Mouse (Mus musculus): Measurements from ENCODE around the gene Zfp457. TPM values are rescaled to one million over a fixed set of nuclear protein-coding genes. Genes with fewer than 3 reads are reported as not detected.

The Zfp457 gene
- polyA plus RNA-seq, 1 experiment: 0.10 TPM

GRCm38 (mm10) chr13:67268568-67269369 lies 37.5 kb downstream of the Zfp457 start:
- TF ChIP-seq SRF (IDR thresholded peaks at IDR 0.05; ENCODE audit: control insufficient read depth, insufficient read length, low read depth): no peak
- TF ChIP-seq MAX (IDR thresholded peaks at IDR 0.05; ENCODE audit: low read depth): no peak
- TF ChIP-seq CEBPB (IDR thresholded peaks at IDR 0.05; ENCODE audit: insufficient read depth, poor library complexity, severe bottlenecking): no peak
- no peak for TF ChIP-seq MYOD1 (IDR thresholded peaks at IDR 0.05; ENCODE audit: control insufficient read depth in 1 of 3, insufficient read length in 2 of 3, low read depth in 2 of 3)
- TF ChIP-seq E2F4 (IDR thresholded peaks at IDR 0.05; ENCODE audit: insufficient read depth): no peak
- TF ChIP-seq POLR2A (IDR thresholded peaks at IDR 0.05; ENCODE audit: insufficient read length, low read depth): no peak
- no peak for TF ChIP-seq MYOG (IDR thresholded peaks at IDR 0.05; ENCODE audit: control insufficient read depth in 1 of 3, insufficient read depth in 1 of 3, insufficient read length in 2 of 3, low read depth in 2 of 3)
- no peak for TF ChIP-seq TCF12 (IDR thresholded peaks at IDR 0.05; ENCODE audit: insufficient read depth, poor library complexity, severe bottlenecking)
- TF ChIP-seq POLR2AphosphoS2 (IDR thresholded peaks at IDR 0.05; ENCODE audit: insufficient read length, low read depth): no peak
- TF ChIP-seq USF1 (IDR thresholded peaks at IDR 0.05; ENCODE audit: low read depth): no peak
- no peak for TF ChIP-seq TCF3 (IDR thresholded peaks at IDR 0.05; ENCODE audit: insufficient read length, low read depth)
- no peak for TF ChIP-seq REST (IDR thresholded peaks at IDR 0.05; ENCODE audit: insufficient read depth, insufficient read length)
- no peaks in the 10 kb centered on the region for H3K36me3 ChIP-seq (ENCODE audit: control insufficient read depth, insufficient read depth)
- H3K27me3 ChIP-seq (ENCODE audit: control insufficient read depth, insufficient read depth, insufficient read length): no peaks in the 10 kb centered on the region
- peak overlapping the region; percentile 51 for H3K4me3 ChIP-seq
- peak overlapping the region; percentile 33 for H3ac ChIP-seq (ENCODE audit: control insufficient read depth, insufficient read length)
- peak overlapping the region; percentile 92 for H3K4me2 ChIP-seq (ENCODE audit: low read depth)
- H3K79me2 ChIP-seq (ENCODE audit: control insufficient read depth, insufficient read depth): no peaks in the 10 kb centered on the region

Other genes with a start within 250 kb of the Zfp457 start
- 0.19 TPM for gene Zfp712, start 245.3 kb downstream of the Zfp457 start, polyA plus RNA-seq (2012; fragmentation: generic; extraction: Trizol)
- gene Zfp708, start 208.5 kb downstream of the Zfp457 start, polyA plus RNA-seq (2012; fragmentation: generic; extraction: Trizol): 0.11 TPM
- 0.94 TPM for gene Gm28557, start 197.9 kb downstream of the Zfp457 start, polyA plus RNA-seq (2012; fragmentation: generic; extraction: Trizol)
- 0.19 TPM for gene Rslcan18, start 190.2 kb downstream of the Zfp457 start, polyA plus RNA-seq (2012; fragmentation: generic; extraction: Trizol)
- 0.59 TPM for gene Zfp759, start 184.8 kb downstream of the Zfp457 start, polyA plus RNA-seq (2012; fragmentation: generic; extraction: Trizol)
- gene Rsl1, start 133.3 kb downstream of the Zfp457 start, polyA plus RNA-seq (2012; fragmentation: generic; extraction: Trizol): 0.41 TPM
- 0.05 TPM for gene Zfp455, start 112.0 kb downstream of the Zfp457 start, polyA plus RNA-seq (2012; fragmentation: generic; extraction: Trizol)
- 0.20 TPM for gene Zfp458, start 28.0 kb downstream of the Zfp457 start, polyA plus RNA-seq (2012; fragmentation: generic; extraction: Trizol)
- gene Zfp595, start 26.1 kb upstream of the Zfp457 start, polyA plus RNA-seq (2012; fragmentation: generic; extraction: Trizol): 0.48 TPM
- 1.3 TPM for gene Gm28044, start 54.1 kb upstream of the Zfp457 start, polyA plus RNA-seq (2012; fragmentation: generic; extraction: Trizol)
- 0.12 TPM for gene Zfp953, start 54.1 kb upstream of the Zfp457 start, polyA plus RNA-seq (2012; fragmentation: generic; extraction: Trizol)
- gene Gm28041, start 69.2 kb upstream of the Zfp457 start, polyA plus RNA-seq (2012; fragmentation: generic; extraction: Trizol): 1.0 TPM
- gene Zfp456, start 69.3 kb upstream of the Zfp457 start, polyA plus RNA-seq (2012; fragmentation: generic; extraction: Trizol): 0.04 TPM
- gene Zfp429, start 93.3 kb upstream of the Zfp457 start, polyA plus RNA-seq (2012; fragmentation: generic; extraction: Trizol): 1.1 TPM
- not detected for gene Zfp459, start 114.9 kb upstream of the Zfp457 start, polyA plus RNA-seq (2012; fragmentation: generic; extraction: Trizol)
- 1.4 TPM for gene Zfp874a, start 145.1 kb upstream of the Zfp457 start, polyA plus RNA-seq (2012; fragmentation: generic; extraction: Trizol)
- 1.8 TPM for gene Zfp874b, start 177.8 kb upstream of the Zfp457 start, polyA plus RNA-seq (2012; fragmentation: generic; extraction: Trizol)
- gene Zfp58, start 194.1 kb upstream of the Zfp457 start, polyA plus RNA-seq (2012; fragmentation: generic; extraction: Trizol): 1.6 TPM
- gene Gm26965, start 219.7 kb upstream of the Zfp457 start, polyA plus RNA-seq (2012; fragmentation: generic; extraction: Trizol): not detected
- gene Zfp87, start 219.7 kb upstream of the Zfp457 start, polyA plus RNA-seq (2012; fragmentation: generic; extraction: Trizol): 18.0 TPM
- 0.68 TPM for gene Zfp748, start 247.3 kb upstream of the Zfp457 start, polyA plus RNA-seq (2012; fragmentation: generic; extraction: Trizol)

All from myocyte (in vitro differentiated cells).